9 mouse cellular contexts compared by ENCODE assay signal in genomic region chr7:45642503-45643255, GRCm38 (mm10). TPM values are rescaled to one million over a fixed set of nuclear protein-coding genes. Genes with fewer than 3 reads are reported as not detected.
DNase-seq lines count a peak whose midpoint lies in the region; ATAC-seq lines count a peak whose summit lies in the region.
"Had no signal": no experiment of that assay in that cellular context is flagged by ENCODE, and none has a peak within 500 bp of the region (broad histone marks: within the 10 kb centered on the region; RNA-seq: fewer than 3 reads in every experiment).

No protein-coding gene starts in this region.

- H3K9me3 ChIP-seq in heart, embryonic 13.5 days, result no peaks in the 10 kb centered on the region
- H3K9me3 ChIP-seq in hindbrain, embryonic 10.5 days, result no peaks in the 10 kb centered on the region
- H3K9me3 ChIP-seq: G1E had no signal

- H3K4me1 ChIP-seq in heart, embryonic 13.5 days, result peaks cover 62% of the 10 kb centered on the region
- H3K4me1 ChIP-seq in hindbrain, embryonic 10.5 days (replicated peaks), result peaks cover 70% of the 10 kb centered on the region

- peak overlapping the region; percentile 75 for H3K4me2 ChIP-seq in heart, embryonic 13.5 days

- no peak for ATAC-seq in heart, embryonic 13.5 days (ENCODE audit: extremely low read depth, insufficient number of reproducible peaks, low FRiP score, low TSS enrichment)
- ATAC-seq in activated CD4-positive, CD25-positive, alpha-beta regulatory T cell, adult 4 months, result no peak

- peak overlapping the region; percentile 82 for H3K27ac ChIP-seq in heart, embryonic 13.5 days (replicated peaks)
- peak overlapping the region; percentile 96 for H3K27ac ChIP-seq in hindbrain, embryonic 10.5 days
- H3K27ac ChIP-seq in macrophage, result no peak overlapping the region

- H3K36me3 ChIP-seq in heart, embryonic 13.5 days, result no peaks in the 10 kb centered on the region; the same call in 1 of the 2 replicates
- 0 out of 2 replicates have a peak, but pooled peaks cover 1% of the 10 kb centered on the region for H3K36me3 ChIP-seq in hindbrain, embryonic 10.5 days
- H3K36me3 ChIP-seq in macrophage (ENCODE audit: inconsistent target), result no peaks in the 10 kb centered on the region
- H3K36me3 ChIP-seq: G1E had no signal

- H3K9ac ChIP-seq in heart, embryonic 13.5 days, result peak overlapping the region; percentile 88

- H3K79me2 ChIP-seq in macrophage (ENCODE audit: inconsistent target), result no peaks in the 10 kb centered on the region

- 40% methylated on average over 16 of the region's 16 CpGs for WGBS in heart, embryonic 13.5 days
- WGBS in hindbrain, embryonic 10.5 days, result 40% methylated on average over 16 of the region's 16 CpGs
- 54% methylated on average over 16 of the region's 16 CpGs for WGBS in macrophage (ENCODE audit: missing documents)

- H3K27me3 ChIP-seq in heart, embryonic 13.5 days (replicated peaks), result no peaks in the 10 kb centered on the region; the same call in 1 of the 2 replicates
- H3K27me3 ChIP-seq in hindbrain, embryonic 10.5 days (ENCODE audit: insufficient read depth, poor library complexity, severe bottlenecking), result peaks cover 21% of the 10 kb centered on the region; the same call in 1 of the 2 replicates

- H3K4me3 ChIP-seq in heart, embryonic 13.5 days, result peak overlapping the region; percentile 54
- peak overlapping the region; percentile 58 for H3K4me3 ChIP-seq in hindbrain, embryonic 10.5 days
- peak overlapping the region; percentile 25 for H3K4me3 ChIP-seq in macrophage (ENCODE audit: inconsistent target)

- DNase-seq in heart, adult 18-20 months, result no peak
- peak; percentile 7 for DNase-seq in MN1 (ENCODE audit: low spot score)
- no peak for DNase-seq in hindbrain, embryonic 10.5 days (ENCODE audit: low spot score)
- no peak for DNase-seq in right cerebral cortex, postnatal 14 days
- DNase-seq in right cerebral cortex, adult 18-20 months, result no peak

RNA-seq across cellular contexts. Expression of gene Mamstr, which starts 2.9 kb away (rescaled TPM):
- polyA plus RNA-seq in heart, embryonic 13.5 days (2015; fragmentation: Nextera tagmentation; extraction: Ambion mirVana), result 3.3 and 5.0 TPM in 2 replicates
- total RNA-seq in heart, adult 18-20 months (2021), result 1 to 10 TPM; 2.4 to 2.6 TPM
- 2.6 and 2.9 TPM in 2 replicates for polyA plus RNA-seq in hindbrain, embryonic 10.5 days (2016; fragmentation: Nextera tagmentation; extraction: Ambion mirVana)
- total RNA-seq in macrophage (2018; cell fraction: chromatin; rRNA removed), result under 1 TPM in 5 of 26 experiments, not detected in 21; 0.21 to 0.86 (median 0.81) TPM
- under 1 TPM in 3 of 26 experiments, not detected in 23; 0.09 to 0.14 (median 0.11) TPM for total RNA-seq in macrophage (2018; cell fraction: cytosol; rRNA removed)
- under 1 TPM in 4 of 26 experiments, not detected in 22; 0.15 to 0.28 (median 0.21) TPM for total RNA-seq in macrophage (2018; cell fraction: nucleus; rRNA removed)
- not detected in 3 replicates for polyA plus RNA-seq in macrophage (2018)
- not detected for polyA plus RNA-seq in activated CD4-positive, CD25-positive, alpha-beta regulatory T cell, adult 4 months (2017; shearing (Covaris generic))
- total RNA-seq: G1E had no signal
- polyA plus RNA-seq: G1E had no signal

RNA-seq across cellular contexts. Expression of gene Rasip1, which starts 15.4 kb away (rescaled TPM):
- polyA plus RNA-seq in heart, embryonic 13.5 days (2015; fragmentation: Nextera tagmentation; extraction: Ambion mirVana), result 17.1 and 18.9 TPM in 2 replicates
- 10 to 100 TPM; 21.6 to 26.8 TPM for total RNA-seq in heart, adult 18-20 months (2021)
- polyA plus RNA-seq in hindbrain, embryonic 10.5 days (2016; fragmentation: Nextera tagmentation; extraction: Ambion mirVana), result 6.4 and 9.3 TPM in 2 replicates
- total RNA-seq in macrophage (2018; cell fraction: chromatin; rRNA removed), result under 1 TPM in 5 of 26 experiments, not detected in 21; 0.22 to 0.34 (median 0.25) TPM
- under 1 TPM in 24 of 26 experiments, not detected in 2; 0.03 to 0.29 (median 0.09) TPM for total RNA-seq in macrophage (2018; cell fraction: cytosol; rRNA removed)
- total RNA-seq in macrophage (2018; cell fraction: nucleus; rRNA removed), result under 1 TPM in 12 of 26 experiments, not detected in 14; 0.18 to 0.60 (median 0.29) TPM
- polyA plus RNA-seq in macrophage (2018), result 0.04 to 0.08 TPM (median 0.07 TPM) in 3 replicates
- under 1 TPM in 1 of 2 experiments, not detected in 1; 0.50 TPM for polyA plus RNA-seq in activated CD4-positive, CD25-positive, alpha-beta regulatory T cell, adult 4 months (2017; shearing (Covaris generic))

RNA-seq across cellular contexts. Expression of gene Izumo1, which starts 21.1 kb away (rescaled TPM):
- 0.11 and 0.19 TPM in 2 replicates for polyA plus RNA-seq in heart, embryonic 13.5 days (2015; fragmentation: Nextera tagmentation; extraction: Ambion mirVana)
- under 1 TPM; 0.17 to 0.26 TPM for total RNA-seq in heart, adult 18-20 months (2021)
- 0.19 TPM in 1 of 2 replicates, not detected in the other for polyA plus RNA-seq in hindbrain, embryonic 10.5 days (2016; fragmentation: Nextera tagmentation; extraction: Ambion mirVana)
- not detected for total RNA-seq in macrophage (2018; cell fraction: chromatin; rRNA removed)
- total RNA-seq in macrophage (2018; cell fraction: cytosol; rRNA removed), result not detected
- total RNA-seq in macrophage (2018; cell fraction: nucleus; rRNA removed), result under 1 TPM in 2 of 26 experiments, not detected in 24; 0.44 to 0.50 TPM
- not detected in 3 replicates for polyA plus RNA-seq in macrophage (2018)
- polyA plus RNA-seq in activated CD4-positive, CD25-positive, alpha-beta regulatory T cell, adult 4 months (2017; shearing (Covaris generic)), result not detected

RNA-seq across cellular contexts. Expression of gene Fut2, which starts 23.5 kb away (rescaled TPM):
- polyA plus RNA-seq in heart, embryonic 13.5 days (2015; fragmentation: Nextera tagmentation; extraction: Ambion mirVana), result 0.86 and 1.1 TPM in 2 replicates
- under 1 TPM; 0.42 to 0.46 TPM for total RNA-seq in heart, adult 18-20 months (2021)
- polyA plus RNA-seq in hindbrain, embryonic 10.5 days (2016; fragmentation: Nextera tagmentation; extraction: Ambion mirVana), result 0.12 and 0.21 TPM in 2 replicates
- not detected for total RNA-seq in macrophage (2018; cell fraction: chromatin; rRNA removed)
- total RNA-seq in macrophage (2018; cell fraction: cytosol; rRNA removed), result not detected
- not detected for total RNA-seq in macrophage (2018; cell fraction: nucleus; rRNA removed)
- polyA plus RNA-seq in macrophage (2018), result not detected in 3 replicates
- polyA plus RNA-seq in activated CD4-positive, CD25-positive, alpha-beta regulatory T cell, adult 4 months (2017; shearing (Covaris generic)), result not detected
- polyA plus RNA-seq: G1E had no signal

RNA-seq across cellular contexts. Expression of gene Fut1, which starts 25.6 kb away (rescaled TPM):
- not detected in 2 replicates for polyA plus RNA-seq in heart, embryonic 13.5 days (2015; fragmentation: Nextera tagmentation; extraction: Ambion mirVana)
- total RNA-seq in heart, adult 18-20 months (2021), result not detected
- 0.20 TPM in 1 of 2 replicates, not detected in the other for polyA plus RNA-seq in hindbrain, embryonic 10.5 days (2016; fragmentation: Nextera tagmentation; extraction: Ambion mirVana)
- not detected for total RNA-seq in macrophage (2018; cell fraction: chromatin; rRNA removed)
- total RNA-seq in macrophage (2018; cell fraction: cytosol; rRNA removed), result not detected
- not detected for total RNA-seq in macrophage (2018; cell fraction: nucleus; rRNA removed)
- not detected in 3 replicates for polyA plus RNA-seq in macrophage (2018)
- not detected for polyA plus RNA-seq in activated CD4-positive, CD25-positive, alpha-beta regulatory T cell, adult 4 months (2017; shearing (Covaris generic))
- polyA plus RNA-seq: G1E had no signal
